Mouse (Mus musculus): ENCODE data around the gene Zc3h13.
A peak's percentile ranks its signal among the peaks of the same experiment; 100 is the strongest.

Gene Zc3h13

GRCm38 (mm10) chr14:75320269-75320668 is 36.1 kb downstream of the Zc3h13 start:
- DNase-seq (ENCODE audit: low read depth, low spot score) = no peak

- DNase-seq (ENCODE audit: low read depth, low spot score) = no peak
Measured at GRCm38 (mm10) chr14:75323354-75323753, 39.2 kb downstream of the Zc3h13 start.

- DNase-seq (ENCODE audit: low read depth, low spot score) = no peak
Measured at GRCm38 (mm10) chr14:75328062-75328461, 43.9 kb downstream of the Zc3h13 start.

- DNase-seq (ENCODE audit: low read depth, low spot score) = peak; percentile 3
Measured at GRCm38 (mm10) chr14:75330621-75331020, 46.4 kb downstream of the Zc3h13 start.

- DNase-seq (ENCODE audit: low read depth, low spot score) = no peak
Measured at GRCm38 (mm10) chr14:75334321-75334720, 50.1 kb downstream of the Zc3h13 start.

- no peak for DNase-seq (ENCODE audit: low read depth, low spot score)
Measured at GRCm38 (mm10) chr14:75337884-75338283, 53.7 kb downstream of the Zc3h13 start.

- DNase-seq (ENCODE audit: low read depth, low spot score) = peak; percentile 6
Measured at GRCm38 (mm10) chr14:75346041-75346440, 61.9 kb downstream of the Zc3h13 start.

- no peak for DNase-seq (ENCODE audit: low read depth, low spot score)
Measured at GRCm38 (mm10) chr14:75351626-75352025, 67.5 kb downstream of the Zc3h13 start.

GRCm38 (mm10) chr14:75363316-75363715 is 79.1 kb downstream of the Zc3h13 start:
- DNase-seq (ENCODE audit: low read depth, low spot score) = no peak

GRCm38 (mm10) chr14:75365301-75366035 is 81.3 kb downstream of the Zc3h13 start:
- DNase-seq (ENCODE audit: low read depth, low spot score) = no peak

- DNase-seq (ENCODE audit: low read depth, low spot score) = peak; percentile 63
Measured at GRCm38 (mm10) chr14:75366741-75367140, 82.6 kb downstream of the Zc3h13 start.

- no peak for DNase-seq (ENCODE audit: low read depth, low spot score)
Measured at GRCm38 (mm10) chr14:75367503-75367902, 83.3 kb downstream of the Zc3h13 start.

- no peak for DNase-seq (ENCODE audit: low read depth, low spot score)
Measured at GRCm38 (mm10) chr14:75369880-75370279, 85.7 kb downstream of the Zc3h13 start.

- no peak for DNase-seq (ENCODE audit: low read depth, low spot score)
Measured at GRCm38 (mm10) chr14:75375006-75375598, 90.9 kb downstream of the Zc3h13 start.

GRCm38 (mm10) chr14:75376256-75376655 is 92.1 kb downstream of the Zc3h13 start:
- DNase-seq (ENCODE audit: low read depth, low spot score) = no peak

GRCm38 (mm10) chr14:75377612-75378011 is 93.4 kb downstream of the Zc3h13 start:
- DNase-seq (ENCODE audit: low read depth, low spot score) = no peak
